Mouse (Mus musculus) skeletal muscle tissue, adult 2 months (tissue): ENCODE measurements around the gene Mrc1.
A peak's percentile ranks its signal among the peaks of the same experiment; 100 is the strongest.
"Not testable (repeated sequence)": the region's sequence is repeated elsewhere in the genome, so short reads cannot be mapped to it uniquely, and the experiment has no call there.

ENCODE experiments used
- DNase-seq: peaks from one replicate; pipeline ENCODE4 v3.0.0-alpha.2; 2012; ENCODE audit warnings: low read depth, low spot score

The Mrc1 gene

DNA sequence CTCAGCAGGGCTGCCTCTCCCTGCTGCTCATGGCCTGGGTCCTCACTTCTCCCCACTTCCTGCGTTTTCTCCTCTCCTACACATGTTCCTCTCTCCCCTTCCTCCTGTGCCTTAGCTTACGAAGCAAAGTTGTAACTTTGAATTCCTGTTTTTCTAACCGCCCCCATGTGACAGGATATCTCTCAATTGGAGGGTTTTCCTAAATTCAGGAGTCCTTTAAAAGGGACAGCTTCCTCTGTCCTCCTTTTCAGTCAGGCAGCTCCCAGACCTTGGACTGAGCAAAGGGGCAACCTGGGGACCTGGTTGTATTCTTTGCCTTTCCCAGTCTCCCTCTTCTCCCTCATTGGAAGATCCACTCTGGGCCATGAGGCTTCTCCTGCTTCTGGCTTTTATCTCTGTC, at the start of gene Mrc1:
TSS of gene Mrc1 (plus strand) at position 244 of the 400 bp plus-strand sequence.
- no peak for DNase-seq

DNA sequence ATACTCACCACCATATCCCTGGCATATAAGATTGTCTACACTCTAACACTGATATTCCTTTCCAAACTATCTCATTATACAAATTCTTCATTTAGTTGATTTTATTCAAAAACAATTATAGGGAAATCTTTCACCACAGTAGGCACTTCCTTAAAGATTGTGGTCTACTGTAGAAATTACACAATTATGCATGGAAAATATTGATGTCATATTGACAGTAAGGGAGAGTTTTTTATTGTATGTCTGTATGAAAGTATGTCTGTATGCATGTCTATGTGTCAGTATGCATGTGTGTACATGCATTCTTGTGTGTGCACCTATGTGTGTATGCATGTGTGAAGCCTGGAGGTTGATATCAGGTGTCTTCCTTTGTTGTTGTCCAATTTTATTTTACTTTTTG, 44.8 kb upstream of the Mrc1 start:
- DNase-seq: no peak

DNA sequence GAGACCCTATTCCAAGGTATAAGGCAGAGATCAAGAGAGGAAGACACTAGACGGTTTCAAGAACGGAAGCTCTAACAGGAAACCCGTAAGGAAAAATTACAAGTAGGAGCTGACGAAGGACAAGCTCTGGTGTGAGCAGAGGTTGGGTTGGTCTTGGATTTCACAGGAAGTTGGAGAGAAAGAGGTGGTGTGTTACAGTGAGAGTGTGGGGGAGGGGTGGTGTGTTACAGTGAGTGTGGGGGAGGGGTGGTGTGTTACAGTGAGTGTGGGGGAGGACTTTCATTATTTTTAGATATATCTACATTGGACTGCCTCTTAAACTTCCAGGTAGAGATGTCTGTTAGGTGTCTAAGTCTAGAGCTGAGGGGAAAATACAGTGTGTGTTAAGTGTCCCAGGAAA, 38.5 kb upstream of the Mrc1 start:
- DNase-seq: no peak

DNA sequence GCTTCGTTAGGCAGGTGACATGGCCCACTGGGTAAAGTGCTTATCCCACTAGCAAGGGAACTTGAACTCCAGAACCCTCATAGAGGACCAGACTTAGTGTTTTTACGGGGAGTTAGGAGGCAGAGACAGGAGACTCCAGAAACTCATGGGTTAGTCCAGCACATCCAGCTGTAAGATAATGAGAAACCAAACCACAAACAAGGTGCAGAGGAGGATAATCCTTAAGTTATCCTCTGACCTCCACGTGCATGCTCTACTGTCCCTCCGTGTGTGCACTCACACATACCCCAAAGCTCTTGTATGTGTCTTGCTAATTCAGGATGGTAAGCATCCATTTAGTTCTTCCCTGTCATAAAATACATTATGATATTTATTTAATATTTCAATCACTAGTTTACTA, 37.6 kb upstream of the Mrc1 start:
- DNase-seq: no peak

DNA sequence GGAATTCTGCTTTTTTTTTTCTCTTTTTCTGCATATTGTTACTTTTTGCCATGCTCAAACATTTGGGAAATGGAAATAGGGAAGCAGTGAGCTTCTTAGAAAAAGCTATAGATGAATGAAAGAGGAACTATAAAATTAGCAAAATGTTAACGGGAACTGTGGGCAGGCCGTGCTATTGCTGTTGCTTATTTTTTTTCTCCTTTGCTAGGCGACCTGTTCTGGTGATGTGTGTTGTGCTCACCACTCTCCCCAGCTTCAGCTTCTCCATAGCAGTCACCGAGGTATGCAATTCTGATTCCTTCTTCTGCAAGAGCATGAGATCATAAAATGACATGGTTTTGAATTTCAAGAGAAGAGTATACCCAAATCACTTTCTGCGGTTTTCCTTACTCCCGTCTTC, 37.1 kb upstream of the Mrc1 start:
- peak; percentile 19 for DNase-seq

DNA sequence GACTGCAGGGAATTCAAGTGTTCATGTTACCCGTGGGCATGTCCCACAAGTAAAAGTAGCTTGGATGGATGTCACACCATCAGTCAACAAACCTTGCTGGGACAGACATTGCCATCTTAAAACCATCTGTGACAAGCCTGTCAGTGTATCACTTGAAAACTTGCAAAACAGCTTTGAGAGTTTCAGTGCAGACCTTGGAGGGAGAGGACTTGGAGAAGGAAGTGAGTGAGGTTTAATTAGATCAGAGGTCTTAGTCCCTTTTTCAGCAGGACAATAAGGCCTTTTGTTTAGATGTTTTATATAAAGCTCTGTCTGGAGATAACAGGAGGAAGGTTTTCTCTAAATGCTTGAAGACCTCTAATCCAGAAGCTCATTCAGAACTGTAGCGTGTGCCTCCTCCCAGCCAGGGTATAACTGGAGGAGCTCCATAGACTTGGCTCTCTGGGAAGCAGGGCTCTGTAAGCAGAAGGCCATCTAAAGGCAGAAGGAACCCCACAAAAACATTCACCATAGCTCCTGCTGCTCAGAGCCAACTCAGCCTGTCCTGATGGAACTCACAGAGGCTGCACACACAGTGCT, 30.8 kb upstream of the Mrc1 start:
- DNase-seq: not testable (repeated sequence)

DNA sequence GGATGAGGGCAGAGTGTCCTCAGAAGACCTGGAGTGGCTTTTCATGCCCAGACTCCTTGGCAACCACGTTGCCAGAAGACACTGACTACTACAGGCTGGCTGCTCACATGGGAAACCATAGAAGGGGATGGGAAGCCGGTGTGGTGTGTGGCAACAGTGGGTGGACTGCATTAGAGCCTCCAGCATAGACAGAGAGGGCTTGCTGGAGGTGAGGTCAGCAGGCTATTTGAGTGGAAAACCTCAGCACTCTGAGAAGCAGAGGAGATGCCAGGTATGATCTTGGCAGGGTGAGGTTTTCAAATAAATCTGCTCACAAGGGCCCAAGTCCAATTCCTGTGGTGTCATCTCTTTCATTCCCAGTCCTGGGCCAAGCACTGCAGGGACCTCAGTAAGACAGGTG, 29.6 kb upstream of the Mrc1 start:
- DNase-seq: peak; percentile 96

DNA sequence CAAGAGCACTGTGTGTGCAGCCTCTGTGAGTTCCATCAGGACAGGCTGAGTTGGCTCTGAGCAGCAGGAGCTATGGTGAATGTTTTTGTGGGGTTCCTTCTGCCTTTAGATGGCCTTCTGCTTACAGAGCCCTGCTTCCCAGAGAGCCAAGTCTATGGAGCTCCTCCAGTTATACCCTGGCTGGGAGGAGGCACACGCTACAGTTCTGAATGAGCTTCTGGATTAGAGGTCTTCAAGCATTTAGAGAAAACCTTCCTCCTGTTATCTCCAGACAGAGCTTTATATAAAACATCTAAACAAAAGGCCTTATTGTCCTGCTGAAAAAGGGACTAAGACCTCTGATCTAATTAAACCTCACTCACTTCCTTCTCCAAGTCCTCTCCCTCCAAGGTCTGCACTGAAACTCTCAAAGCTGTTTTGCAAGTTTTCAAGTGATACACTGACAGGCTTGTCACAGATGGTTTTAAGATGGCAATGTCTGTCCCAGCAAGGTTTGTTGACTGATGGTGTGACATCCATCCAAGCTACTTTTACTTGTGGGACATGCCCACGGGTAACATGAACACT, 28.2 kb upstream of the Mrc1 start:
- DNase-seq: not testable (repeated sequence)

DNA sequence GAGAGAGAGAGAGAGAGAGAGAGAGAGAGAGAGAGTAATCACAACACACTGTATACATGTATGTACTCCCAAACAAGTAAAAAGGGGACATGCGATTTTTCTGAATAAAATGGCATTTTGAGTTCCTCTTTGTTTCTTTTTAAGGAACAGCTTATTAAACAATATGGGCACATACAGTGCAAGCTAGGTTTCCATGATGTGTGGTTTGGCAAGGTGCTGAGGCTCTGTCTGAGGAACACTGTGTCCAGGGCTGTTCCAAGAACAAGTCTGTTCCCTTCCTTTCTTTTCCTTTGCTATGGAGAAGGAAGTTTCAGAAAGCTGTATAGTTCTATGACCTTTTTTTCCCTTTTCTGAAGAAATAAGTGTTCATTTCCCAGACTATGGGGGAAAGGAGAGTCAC, 24.9 kb upstream of the Mrc1 start:
- DNase-seq: no peak

DNA sequence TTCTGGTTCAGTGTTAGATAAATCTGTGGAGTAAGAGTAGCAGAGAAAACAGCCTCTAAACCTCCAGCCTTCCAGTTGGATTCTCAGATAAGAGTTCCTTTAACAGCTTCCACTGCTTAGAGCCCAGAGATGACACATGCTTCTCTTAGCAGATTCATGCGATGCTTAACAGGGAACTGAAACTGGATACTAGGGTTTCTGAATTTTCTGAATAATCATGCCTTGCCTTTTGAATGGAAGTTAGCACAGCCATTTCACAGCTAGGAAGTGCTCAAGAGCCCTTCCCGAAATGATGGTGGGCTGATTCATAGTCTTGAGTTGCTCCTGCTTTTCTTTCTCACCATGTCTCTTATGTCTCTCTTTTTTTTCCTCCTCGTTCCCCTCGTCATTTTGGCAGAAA, 22.4 kb upstream of the Mrc1 start:
- no peak for DNase-seq

DNA sequence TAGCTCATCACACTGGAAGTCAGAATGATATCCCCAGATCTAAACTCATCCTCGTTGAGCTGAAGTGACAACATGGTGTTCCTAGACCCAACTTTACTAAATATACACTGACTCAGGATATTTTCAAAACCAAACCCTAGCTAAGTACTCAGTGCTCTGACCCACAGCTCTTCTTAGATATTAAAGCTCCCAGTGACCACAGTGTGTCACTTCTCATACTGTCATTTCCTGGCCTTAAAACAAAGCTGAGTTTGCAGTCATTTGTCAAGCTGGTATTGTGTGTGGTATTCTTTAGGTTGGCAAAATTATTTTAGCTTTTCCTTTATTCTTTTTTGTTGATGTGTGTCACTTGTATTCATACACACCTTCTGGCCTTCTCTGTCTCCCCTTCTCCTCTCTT, 18.5 kb upstream of the Mrc1 start:
- DNase-seq: no peak

DNA sequence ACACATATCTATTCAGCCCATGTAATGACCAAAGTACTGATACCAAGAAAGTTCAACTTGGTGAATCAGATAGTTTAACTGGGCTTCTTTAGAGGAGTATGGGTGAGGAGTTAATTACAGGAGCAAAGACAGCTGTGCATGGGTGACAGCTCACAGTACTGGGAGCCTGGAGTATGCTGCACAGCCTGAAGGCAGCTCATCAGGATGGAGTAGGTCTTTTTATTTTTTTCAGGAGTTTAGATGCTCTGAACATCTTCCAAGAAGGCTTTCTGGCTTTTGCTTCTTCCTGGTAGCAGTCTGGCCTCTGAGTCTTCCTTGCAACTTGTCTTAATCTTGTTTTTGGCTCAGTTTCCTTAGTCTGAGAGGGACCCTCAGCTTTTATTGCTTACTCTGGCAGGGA, 17.6 kb upstream of the Mrc1 start:
- no peak for DNase-seq

DNA sequence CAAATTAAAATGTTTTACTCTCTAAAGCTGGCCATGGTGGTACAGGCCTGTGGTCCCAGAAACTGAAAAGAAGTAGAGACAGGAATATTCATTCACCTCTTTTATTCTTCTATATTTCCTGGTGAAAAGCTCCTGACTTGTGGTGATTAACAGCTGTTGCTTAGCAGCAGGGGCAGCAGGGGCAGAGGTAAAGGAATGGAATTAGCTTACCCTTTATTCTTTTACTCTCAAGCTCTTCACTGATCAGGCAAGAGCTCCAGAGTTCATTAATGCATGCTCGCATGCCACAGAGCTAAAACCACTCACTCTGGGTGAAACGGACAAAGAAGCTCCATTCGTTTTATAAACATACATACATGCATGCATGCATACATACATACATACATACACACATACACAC, 14.4 kb upstream of the Mrc1 start:
- DNase-seq: no peak

DNA sequence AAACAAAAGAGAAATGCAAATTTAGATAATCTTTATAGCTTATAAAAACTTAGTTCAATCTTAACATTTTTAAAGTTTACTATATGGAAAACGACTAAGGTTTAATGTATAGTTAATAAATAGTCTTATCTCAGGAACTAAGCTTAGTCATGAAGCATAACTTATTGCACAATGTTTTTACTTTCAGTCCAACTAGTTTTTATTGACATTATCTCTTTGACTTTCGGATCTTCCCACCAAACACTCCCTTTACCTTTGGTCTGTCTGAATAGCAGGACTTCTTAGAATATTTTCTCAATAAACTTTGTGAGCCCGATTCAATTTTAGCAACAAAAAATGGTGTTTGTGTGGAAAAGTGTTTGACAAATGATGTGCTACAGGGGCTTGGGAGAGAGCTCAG, 12.5 kb upstream of the Mrc1 start:
- no peak for DNase-seq

DNA sequence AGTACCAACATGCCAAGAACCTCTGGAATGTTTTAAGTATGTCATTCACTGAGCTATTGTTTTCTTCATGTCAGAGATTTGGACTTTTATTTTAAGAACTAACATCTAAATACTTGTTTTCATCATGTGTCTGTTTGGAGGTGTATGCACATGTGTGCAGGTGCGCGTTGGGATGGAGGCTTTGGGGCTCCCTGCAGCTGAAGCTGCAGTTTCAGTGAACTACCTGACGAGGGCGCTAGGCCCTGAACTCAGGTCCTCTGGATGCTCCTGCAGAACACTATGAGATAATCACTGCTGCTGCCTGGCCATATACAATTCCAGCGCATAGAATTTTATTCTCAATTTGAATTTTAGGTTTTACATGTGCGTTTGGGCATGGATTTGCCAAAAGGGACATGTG, 11.1 kb upstream of the Mrc1 start:
- no peak for DNase-seq

DNA sequence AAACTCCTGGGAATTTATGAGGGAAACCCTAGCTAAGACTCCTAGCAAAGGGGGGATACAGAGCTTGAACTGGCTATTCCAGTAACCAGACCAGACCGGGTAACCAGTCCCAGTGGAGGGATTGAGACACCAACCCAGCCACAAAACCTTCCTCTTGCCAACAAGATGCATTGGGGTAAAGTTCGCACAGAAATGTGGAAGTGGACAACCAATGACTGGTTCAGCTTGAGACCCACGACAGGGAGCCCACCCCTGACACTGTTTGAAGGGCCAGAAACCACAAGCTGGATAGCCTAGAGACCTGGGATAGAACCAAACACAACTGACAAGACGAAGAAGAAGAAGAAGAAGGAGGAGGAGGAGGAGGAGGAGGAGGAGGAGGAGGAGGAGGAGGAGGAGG, 4.8 kb upstream of the Mrc1 start:
- DNase-seq: no peak

DNA sequence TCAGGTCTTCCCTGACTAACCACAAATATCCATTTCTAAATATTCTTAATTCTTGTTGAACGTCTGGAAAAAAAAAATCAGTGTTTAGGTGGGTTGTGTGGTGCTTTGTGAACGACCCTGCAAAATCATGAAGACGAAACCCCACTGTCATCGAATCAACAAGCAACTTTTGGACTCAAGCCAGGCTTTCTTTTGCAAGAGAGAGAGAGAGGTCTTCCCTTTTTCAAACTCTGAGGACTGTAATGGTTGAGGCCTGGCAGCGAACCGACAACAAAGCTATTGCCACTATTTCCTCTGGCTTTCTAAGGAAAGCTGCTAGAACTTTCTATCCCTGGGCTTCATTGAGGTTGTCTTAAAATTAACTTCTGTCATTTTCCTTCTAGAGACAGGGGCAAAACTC, 697 bp upstream of the Mrc1 start:
- DNase-seq: no peak

DNA sequence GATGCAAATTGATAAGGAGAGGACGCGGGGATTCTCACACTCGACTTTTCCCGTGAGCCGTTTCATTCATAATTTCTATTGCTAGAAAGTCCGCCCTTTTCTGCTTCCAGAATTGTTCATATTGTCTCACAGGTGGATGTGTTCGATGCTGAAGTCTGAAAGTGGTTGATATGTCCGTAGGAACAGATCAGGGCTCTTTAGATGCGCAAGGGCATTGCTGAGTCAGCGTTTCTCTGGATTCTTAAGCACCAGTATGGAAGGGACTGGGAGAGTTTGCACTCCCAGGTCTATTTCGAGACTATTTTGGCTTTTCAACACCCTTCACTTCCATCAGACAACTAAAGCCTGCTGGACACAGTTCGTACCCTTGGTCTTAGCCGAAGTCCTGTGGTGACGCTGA, 787 bp downstream of the Mrc1 start:
- DNase-seq: no peak

DNA sequence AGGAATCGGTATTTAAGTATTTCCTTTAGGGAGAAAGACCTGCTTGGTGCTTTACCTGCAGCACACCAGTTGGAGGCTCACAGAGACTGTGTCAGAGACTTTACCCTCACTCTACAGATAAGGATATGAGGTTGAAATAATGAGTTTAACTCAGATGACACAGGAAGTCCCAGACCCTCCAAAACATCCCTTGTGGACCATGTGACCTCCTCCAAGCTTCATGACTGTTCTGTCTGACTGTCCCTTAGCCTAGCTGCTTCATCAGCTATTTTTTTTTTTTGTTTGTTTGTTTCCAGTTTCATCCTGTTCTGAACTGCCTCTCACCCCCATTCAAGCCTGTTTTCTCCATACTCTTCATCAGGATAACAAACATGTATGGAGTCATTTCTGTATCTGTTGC, 3.7 kb downstream of the Mrc1 start:
- DNase-seq: no peak

DNA sequence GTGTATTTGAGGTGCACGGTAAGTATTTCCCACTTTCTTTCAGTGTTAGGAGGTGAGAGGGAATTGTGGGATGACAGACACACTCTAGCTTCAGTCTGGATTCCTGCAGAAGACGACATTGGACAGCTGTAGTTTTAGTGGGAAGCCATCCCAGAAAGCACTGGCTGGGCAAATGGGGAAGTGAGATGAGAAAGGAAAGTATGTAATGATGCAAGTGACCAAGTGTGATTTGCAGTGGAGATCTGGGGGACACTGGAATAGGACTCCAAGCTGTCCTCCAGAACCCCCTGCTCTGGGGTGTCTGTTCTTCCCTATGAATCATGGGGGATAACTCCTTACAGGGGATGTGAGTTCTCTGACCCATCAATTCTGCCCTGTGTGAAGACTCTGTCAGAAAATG, 4.8 kb downstream of the Mrc1 start:
- no peak for DNase-seq

DNA sequence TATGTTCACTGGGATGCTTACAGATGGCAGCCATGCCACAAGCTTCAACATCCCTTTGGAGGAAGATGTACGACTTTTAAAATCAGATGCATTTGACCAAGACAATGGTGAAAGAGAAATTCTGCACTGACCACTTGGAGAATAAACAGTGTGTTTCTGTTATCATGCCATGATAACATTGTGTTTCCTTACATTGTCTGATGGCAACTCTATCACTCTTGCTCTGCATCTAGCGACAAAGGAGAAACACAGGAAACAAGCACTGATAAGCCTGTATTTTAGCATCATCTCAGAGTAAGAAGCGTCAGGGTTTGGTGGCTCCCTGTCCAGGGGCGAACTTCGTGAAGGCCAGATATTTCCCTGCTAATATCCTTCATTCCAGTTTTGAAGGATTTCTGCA, 6.1 kb downstream of the Mrc1 start:
- no peak for DNase-seq

DNA sequence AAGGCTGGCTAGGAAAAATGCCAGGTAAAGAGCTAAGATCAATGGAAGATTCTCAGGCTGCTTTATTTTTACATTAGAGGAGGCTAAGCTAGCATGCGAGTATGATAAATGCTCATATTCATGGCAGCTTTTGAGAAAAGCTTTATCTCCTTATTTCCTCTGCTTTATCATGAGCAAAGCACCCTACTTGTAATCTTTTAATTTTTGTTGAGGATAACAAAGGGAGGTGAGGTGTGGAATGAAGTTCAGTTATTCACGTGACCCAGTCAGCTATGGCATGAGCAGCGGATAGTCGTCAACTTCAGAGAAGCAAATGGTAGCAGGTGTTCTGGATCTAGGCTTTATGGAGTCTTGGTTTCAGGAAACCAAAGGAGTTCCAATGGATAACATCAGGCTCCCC, 7.7 kb downstream of the Mrc1 start:
- no peak for DNase-seq

DNA sequence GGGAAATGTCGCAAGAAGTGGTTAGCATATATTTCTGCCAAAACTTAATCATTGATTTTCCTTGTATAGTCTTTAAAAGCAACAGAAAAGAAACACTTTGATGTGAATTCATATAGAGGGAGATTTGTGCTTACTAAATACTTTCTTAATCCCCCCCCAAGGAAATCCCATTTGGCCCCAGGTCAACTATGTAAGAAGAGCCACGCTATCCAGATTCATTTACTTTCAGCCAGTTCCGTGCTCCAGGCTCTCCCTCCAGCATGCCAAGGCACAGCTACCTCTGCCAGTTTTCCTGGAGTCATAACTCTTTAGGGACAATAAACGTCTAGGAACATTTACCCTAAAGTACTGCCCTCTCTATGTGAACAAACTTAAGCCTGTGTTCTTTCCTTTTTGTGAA, 8.5 kb downstream of the Mrc1 start:
- DNase-seq: peak; percentile 40

DNA sequence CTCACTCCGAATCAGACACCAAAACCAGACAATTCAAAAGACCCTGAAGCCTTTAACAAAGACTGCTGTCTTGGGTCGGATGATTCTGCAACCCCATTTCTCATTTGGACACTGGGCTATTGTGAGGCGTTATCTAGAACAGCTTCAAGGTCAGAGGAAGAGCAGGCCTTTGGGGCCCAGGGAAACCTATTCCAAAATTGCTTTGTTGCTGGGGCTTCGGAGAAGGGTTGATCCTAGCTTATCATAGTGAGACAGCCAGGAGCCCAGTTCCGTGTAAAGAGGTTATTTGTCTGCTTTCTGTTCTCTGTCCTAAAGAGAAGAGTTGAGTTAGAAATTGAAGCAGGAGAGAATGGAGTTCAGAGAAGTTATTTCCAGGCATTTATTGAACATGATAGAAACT, 10.0 kb downstream of the Mrc1 start:
- no peak for DNase-seq
